Mouse (Mus musculus) C2C12 (cell line): Measurements from ENCODE around the gene Sh3bp4. TPM values are rescaled to one million over a fixed set of nuclear protein-coding genes. Genes with fewer than 3 reads are reported as not detected.

Experiments
- H3K27me3 ChIP-seq: one replicate; pipeline ENCODE4 v1.6.1; 2011; ENCODE audit not compliant: control insufficient read depth, insufficient read depth, insufficient read length
- H3K36me3 ChIP-seq: one replicate; pipeline ENCODE4 v1.6.1; 2011; ENCODE audit not compliant: control insufficient read depth, insufficient read depth
- H3K4me3 ChIP-seq: one replicate; pipeline ENCODE4 v1.5.1; 2011; ENCODE audit warnings: mild to moderate bottlenecking, control low read depth; ENCODE audit not compliant: poor library complexity, insufficient read depth, severe bottlenecking
- H3K79me2 ChIP-seq: one replicate; pipeline ENCODE4 v1.6.1; 2011; ENCODE audit not compliant: control insufficient read depth, insufficient read depth
- H3K79me3 ChIP-seq: one replicate; pipeline ENCODE4 v1.6.1; 2011; ENCODE audit warnings: low read depth, control low read depth
- H3ac ChIP-seq: one replicate; pipeline ENCODE3; 2011; ENCODE audit warnings: low read depth; ENCODE audit not compliant: control insufficient read depth, insufficient read length
- CEBPB ChIP-seq: IDR thresholded peaks from one replicate; pipeline ENCODE4 v1.6.1; 2011; ENCODE audit warnings: low read depth, mild to moderate bottlenecking, control low read depth, moderate library complexity
- CTCF ChIP-seq: IDR thresholded peaks from one replicate; pipeline ENCODE4 v1.5.1; 2011; ENCODE audit not compliant: control insufficient read depth, insufficient read depth, insufficient read length
- FOSL1 ChIP-seq: IDR thresholded peaks from one replicate; pipeline ENCODE4 v1.8.0; 2011; ENCODE audit warnings: mild to moderate bottlenecking, low read length; ENCODE audit not compliant: poor library complexity, insufficient read depth, severe bottlenecking
- MAX ChIP-seq: IDR thresholded peaks from one replicate; pipeline ENCODE4 v1.6.1; 2011; ENCODE audit warnings: mild to moderate bottlenecking, control low read depth
- MYOD1 ChIP-seq: IDR thresholded peaks from one replicate; pipeline ENCODE4 v1.6.1; 2011; ENCODE audit warnings: low read depth; ENCODE audit not compliant: control insufficient read depth, insufficient read length
- MYOG ChIP-seq: IDR thresholded peaks from one replicate; pipeline ENCODE4 v1.6.1; 2011; ENCODE audit not compliant: control insufficient read depth, insufficient read length; ENCODE audit errors: extremely low read depth
- USF1 ChIP-seq: IDR thresholded peaks from one replicate; pipeline ENCODE4 v1.6.1; 2011; ENCODE audit warnings: low read depth, mild to moderate bottlenecking, control low read depth, moderate library complexity
- polyA plus RNA-seq: library from polyadenylated mRNA; unstranded; fragments of >200 nt; fragmentation: generic; extraction: Trizol; gene quantifications from one replicate; pipeline ENCODE4 v1.2.1, GENCODE M21; 2012; ENCODE audit warnings: missing spikeins

Gene Sh3bp4
- polyA plus RNA-seq, 1 experiment = 24.0 TPM

DNA sequence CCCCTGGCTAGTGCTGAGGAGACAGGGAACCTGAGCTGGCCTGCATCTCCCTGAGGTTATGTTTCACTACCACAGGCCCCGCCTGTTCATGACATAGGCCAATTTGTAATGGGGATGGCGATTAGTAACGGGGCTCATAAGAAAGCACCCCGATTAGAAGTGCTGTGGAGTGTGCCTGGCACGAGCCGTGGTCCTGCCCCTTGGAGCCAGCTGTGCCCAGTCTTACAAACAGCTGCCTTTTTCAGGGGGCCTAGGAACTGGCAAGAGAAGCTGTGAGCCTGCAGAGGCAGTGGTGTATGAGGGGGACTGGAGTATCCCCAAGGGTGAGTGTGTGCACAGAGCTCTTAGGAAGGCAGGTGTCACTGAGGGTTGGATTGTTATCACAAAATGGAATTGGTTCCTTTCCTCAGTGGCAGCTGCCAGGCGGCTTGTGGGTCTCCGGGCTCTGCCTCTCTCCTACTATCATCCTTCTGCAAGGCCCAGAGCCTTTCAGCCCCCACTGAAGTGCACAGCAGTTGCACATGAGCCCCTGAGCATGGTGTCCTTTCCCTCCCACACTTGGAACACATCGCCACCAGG, 16.4 kb downstream of the Sh3bp4 start:
- TF ChIP-seq USF1 (no peak), CTCF (no peak), CEBPB (no peak), MAX (no peak), MYOD1 (no peak), MYOG (no peak), FOSL1 (no peak)

DNA sequence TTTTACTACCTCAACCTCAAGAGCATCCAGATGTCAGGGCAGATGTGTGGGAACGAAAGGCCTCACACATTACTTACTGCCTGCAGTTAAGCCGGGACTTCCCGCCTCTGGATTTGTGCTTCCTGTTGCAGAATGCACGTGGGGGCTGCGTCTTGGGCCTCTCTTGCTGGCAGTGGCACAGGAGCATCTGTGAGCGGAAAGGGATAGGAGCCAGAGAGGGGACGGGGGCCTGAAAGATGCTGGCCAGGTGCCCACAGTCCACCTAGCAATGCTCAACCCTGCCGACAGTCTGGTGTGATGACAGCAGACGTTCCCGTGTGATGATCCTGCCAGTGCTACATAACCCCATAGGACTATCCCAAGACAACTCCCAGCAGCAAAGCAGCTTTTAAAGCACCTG, 17.9 kb downstream of the Sh3bp4 start:
- Histone ChIP-seq H3K36me3 (peaks cover 8% of the 10 kb centered on the region), H3K79me3 (peaks cover 92% of the 10 kb centered on the region), H3K4me3 (no peak overlapping the region), H3ac (no peak overlapping the region), H3K27me3 (no peaks in the 10 kb centered on the region), H3K79me2 (peaks cover 100% of the 10 kb centered on the region)
- no peak for TF ChIP-seq CEBPB
- no peak for TF ChIP-seq MAX
- TF ChIP-seq CTCF = no peak
- no peak for TF ChIP-seq MYOD1
- TF ChIP-seq MYOG = no peak
- no peak for TF ChIP-seq FOSL1
- no peak for TF ChIP-seq USF1

More for the DNA sequence above, 16.4 kb downstream of the Sh3bp4 start:
- peaks cover 16% of the 10 kb centered on the region for H3K36me3 ChIP-seq
- peaks cover 100% of the 10 kb centered on the region for H3K79me2 ChIP-seq
- H3K4me3 ChIP-seq = no peak overlapping the region
- no peaks in the 10 kb centered on the region for H3K27me3 ChIP-seq
- H3ac ChIP-seq = no peak overlapping the region
- H3K79me3 ChIP-seq = peaks cover 93% of the 10 kb centered on the region

DNA sequence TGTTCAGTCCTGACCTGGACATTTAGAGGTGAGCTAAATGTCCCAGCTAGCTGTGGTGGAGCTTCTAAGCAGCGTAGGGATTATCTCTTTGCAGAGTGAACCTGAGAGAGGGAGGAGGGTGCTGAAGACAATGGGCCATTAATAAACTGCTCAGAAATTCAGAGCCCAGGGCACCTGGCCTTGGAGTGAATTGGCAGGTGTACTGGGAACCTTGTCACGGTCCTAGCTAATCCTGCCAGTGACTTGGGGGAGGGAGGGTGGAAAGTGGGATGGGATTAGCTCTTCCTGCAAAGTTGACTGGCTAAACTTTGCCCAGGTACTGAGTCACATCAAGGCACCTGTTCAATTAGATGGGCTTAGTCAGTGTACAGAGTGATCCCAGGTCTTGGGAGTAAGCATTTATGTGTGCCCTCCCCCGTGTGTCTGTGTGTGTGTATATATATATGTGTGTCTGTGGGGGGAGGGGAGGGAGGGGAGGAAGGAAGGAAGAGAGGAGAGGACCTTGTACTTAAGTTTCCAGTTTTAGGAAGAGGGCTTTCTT, 18.6 kb downstream of the Sh3bp4 start:
- Histone ChIP-seq H3ac (no peak overlapping the region), H3K79me3 (peaks cover 92% of the 10 kb centered on the region), H3K4me3 (no peak overlapping the region), H3K79me2 (peaks cover 100% of the 10 kb centered on the region), H3K36me3 (peaks cover 1% of the 10 kb centered on the region), H3K27me3 (no peaks in the 10 kb centered on the region)
- TF ChIP-seq USF1 (no peak), MYOD1 (no peak), CTCF (no peak), MYOG (no peak)

DNA sequence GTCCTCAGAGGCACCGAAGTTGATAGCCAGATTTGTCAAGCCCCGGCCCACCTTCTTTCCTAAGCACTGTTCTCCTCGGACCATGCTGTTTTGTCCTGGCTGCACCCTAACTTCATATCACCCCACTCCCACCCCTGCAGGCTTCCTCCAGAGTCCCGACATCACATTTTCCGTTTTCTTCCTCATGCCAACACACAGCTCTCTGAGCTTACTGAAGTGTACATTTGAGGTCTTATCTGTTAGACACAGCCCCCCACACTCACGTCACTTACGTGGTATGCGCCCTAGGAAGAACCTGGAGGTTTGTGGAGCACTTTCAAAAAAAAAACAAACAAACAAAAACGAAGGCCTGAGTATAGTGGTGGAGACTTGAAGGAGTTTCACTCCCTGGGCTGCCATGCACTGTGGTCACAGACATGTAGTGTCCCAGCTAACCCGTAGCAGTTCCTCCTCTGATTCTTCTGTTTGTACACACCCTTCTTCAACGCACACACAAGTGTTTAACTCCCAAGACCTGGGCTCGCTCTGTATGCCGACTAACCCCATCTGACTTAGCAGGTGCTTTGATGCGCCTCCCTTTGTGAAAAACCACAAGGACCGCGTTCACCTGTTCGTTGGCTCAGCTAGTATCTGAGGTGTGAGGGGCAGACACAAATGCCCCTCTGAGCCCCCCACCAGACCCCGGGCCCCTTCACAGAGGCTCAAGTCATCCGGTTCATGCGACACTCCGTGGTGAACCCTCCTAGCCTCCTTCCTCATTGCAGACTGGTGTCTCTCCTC, 19.8 kb downstream of the Sh3bp4 start:
- TF ChIP-seq CTCF (no peak), MYOD1 (no peak), USF1 (no peak), MAX (no peak), CEBPB (no peak), FOSL1 (no peak), MYOG (no peak)
- Histone ChIP-seq H3K79me3 (peaks cover 91% of the 10 kb centered on the region), H3K36me3 (no peaks in the 10 kb centered on the region), H3K79me2 (peaks cover 100% of the 10 kb centered on the region), H3ac (no peak overlapping the region), H3K27me3 (no peaks in the 10 kb centered on the region), H3K4me3 (no peak overlapping the region)

DNA sequence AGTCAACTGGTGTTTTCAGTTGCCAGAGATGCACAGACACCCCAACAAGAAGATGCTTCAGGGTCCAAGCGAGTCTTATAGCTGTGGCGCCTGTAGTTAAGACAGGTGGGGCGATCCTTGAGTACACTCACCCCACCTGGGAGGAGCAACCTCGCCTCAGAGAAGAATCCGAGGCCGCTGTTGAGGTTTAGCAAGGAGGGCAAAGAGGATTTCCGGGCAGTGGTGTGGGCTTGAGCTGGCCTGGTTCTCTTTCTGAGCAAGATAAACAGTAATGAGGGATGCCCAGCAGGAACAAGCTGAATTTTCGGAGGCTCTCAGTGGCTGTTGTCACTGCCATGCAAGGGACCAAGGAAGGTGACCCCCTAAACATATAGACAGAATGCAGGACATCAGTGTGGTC, 20.5 kb downstream of the Sh3bp4 start:
- Histone ChIP-seq H3K4me3 (no peak overlapping the region), H3K27me3 (no peaks in the 10 kb centered on the region), H3K79me3 (peaks cover 90% of the 10 kb centered on the region), H3ac (no peak overlapping the region), H3K79me2 (peaks cover 100% of the 10 kb centered on the region), H3K36me3 (no peaks in the 10 kb centered on the region)
- TF ChIP-seq CEBPB (no peak), CTCF (no peak), USF1 (no peak), MAX (no peak), MYOD1 (no peak), FOSL1 (no peak), MYOG (no peak)

DNA sequence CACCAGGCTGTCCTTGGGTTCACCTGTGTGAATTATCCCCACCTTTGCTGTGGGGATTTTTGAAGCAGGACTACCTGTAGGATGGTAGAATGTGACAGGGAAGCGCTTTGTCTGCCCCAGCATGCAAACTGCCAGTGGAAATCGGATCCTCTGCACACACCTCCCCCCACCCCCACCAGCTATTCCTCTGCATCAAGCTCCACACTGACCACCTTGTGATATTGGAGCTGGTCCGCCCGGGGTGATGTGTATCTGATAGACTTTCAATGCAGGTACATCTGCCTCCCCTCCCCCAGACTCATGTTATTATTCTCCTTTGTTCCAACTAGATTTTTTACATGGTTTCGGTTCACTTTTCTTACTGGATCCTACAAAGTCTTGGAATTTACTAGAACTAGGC, 21.8 kb downstream of the Sh3bp4 start:
- Histone ChIP-seq H3K36me3 (no peaks in the 10 kb centered on the region), H3K27me3 (no peaks in the 10 kb centered on the region), H3ac (no peak overlapping the region), H3K79me2 (peaks cover 98% of the 10 kb centered on the region), H3K4me3 (no peak overlapping the region), H3K79me3 (peaks cover 86% of the 10 kb centered on the region)
- TF ChIP-seq MYOG = no peak
- TF ChIP-seq USF1 = no peak
- no peak for TF ChIP-seq FOSL1
- no peak for TF ChIP-seq CEBPB
- TF ChIP-seq CTCF = no peak
- no peak for TF ChIP-seq MYOD1
- no peak for TF ChIP-seq MAX
